Mouse (Mus musculus): ENCODE measurements at regions not wholly inside any gene's neighbourhood (a gene's known extent, or its start where the extent isn't known, plus 50 kb on each side); places are given as distances from the start of the nearest gene placed in this dataset.
A peak's percentile ranks its signal among the peaks of the same experiment; 100 is the strongest.

DNA sequence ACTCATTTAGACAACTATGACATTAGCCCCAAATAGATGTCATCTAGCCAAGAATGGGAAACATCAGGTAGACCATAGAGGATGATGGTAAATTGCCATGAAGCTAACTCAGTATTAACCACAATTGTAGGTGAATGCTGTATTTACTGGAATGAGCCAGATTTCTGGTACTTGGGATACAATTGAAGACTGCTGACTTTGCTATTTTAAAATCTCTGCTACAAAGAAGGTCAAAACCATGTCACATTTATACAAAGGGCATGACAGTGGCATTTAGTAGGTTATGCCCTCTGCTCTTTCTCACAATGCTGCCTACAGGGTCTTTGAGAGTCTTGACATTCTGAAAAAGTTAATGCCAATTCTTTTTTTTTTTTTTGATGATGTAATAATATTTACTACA lies 178.8 kb upstream of the 4930583I09Rik start:
- DNase-seq: no peak

- DNase-seq: no peak
Measured at GRCm38 (mm10) chr17:65000626-65001135, 164.8 kb upstream of the 4930583I09Rik start.

DNA sequence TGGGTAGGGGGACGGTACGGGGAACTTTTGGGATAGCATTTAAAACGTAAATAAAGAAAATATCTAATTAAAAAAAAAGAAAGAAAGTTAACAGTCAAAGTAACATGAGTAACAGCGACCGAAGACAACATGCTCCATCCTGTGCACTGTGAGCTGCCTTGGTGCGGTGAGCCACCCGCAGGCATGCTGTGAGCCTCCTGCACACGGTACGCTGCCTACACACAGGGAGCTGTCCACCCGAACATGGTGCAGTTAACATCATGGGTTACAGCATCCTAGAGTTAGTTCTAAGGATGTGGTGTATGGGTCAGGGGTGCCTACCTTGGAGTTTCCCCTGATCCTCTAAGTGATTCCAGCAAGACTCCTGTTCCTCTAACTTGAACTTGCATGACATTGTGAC lies 158.6 kb upstream of the 4930583I09Rik start:
- DNase-seq: no peak

GRCm38 (mm10) chr17:64991262-64991661 lies 155.4 kb upstream of the 4930583I09Rik start:
- DNase-seq: no peak

GRCm38 (mm10) chr17:64984276-64985011 lies 148.6 kb upstream of the 4930583I09Rik start:
- no peak for DNase-seq

DNA sequence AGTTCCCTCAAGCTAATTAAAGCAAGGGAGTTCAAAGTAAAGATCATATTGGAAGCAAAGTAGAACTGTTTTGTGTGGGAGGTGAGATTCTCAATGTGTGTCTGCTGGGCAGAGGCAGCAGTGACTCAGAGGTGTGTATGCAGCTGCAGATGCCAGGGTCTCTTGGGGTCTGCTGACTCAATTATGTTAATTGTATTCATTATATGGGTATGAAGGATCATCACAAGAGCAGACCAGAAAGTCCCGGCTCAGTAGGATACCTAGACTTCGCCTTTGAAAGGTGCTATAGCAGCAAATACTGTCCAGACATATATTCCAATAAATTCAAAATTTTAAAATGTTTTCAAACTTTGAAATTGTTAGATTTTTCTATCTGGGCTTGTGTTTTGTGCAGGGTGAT lies 147.6 kb upstream of the 4930583I09Rik start:
- DNase-seq: no peak

DNA sequence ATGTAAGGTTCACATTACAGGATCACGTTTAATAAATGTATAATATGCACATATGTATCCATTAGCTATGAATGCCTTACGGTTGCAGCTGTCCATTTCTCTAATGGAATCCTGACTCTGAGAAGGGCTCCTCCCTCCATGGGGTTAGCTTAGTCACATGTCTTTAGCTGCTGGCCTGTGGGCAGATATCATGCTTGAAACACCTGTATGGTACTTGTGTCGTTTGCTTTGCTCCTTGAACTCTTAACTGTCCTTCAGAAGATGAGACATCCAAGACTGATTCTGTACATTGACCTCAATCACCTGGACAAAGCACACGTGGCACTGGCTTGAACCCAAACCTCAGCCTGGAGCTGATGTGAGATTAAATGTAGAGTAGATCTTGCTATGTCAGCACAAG lies 128.3 kb upstream of the 4930583I09Rik start:
- no peak for DNase-seq

- DNase-seq: no peak
Measured at GRCm38 (mm10) chr17:64961887-64962286, 126.0 kb upstream of the 4930583I09Rik start.

DNA sequence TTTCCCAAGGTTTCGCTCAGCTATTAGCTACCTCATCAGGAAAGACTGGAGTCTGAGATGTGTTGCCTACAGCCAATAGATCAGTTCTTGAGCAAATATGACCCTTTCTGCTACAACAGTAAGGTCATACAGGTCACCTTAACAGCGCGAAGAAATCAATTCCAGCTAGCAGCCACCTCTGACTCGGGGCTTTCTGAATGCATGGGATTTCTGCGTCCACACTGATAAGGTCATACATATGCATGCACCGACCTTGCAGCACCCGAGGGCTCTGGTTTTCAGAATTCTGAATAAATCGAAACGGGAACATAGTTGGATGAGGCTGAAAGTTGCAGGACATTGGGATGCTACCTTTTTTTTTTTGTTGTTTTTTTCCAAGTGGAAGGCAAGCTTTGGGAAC lies 121.6 kb upstream of the 4930583I09Rik start:
- DNase-seq: no peak

DNA sequence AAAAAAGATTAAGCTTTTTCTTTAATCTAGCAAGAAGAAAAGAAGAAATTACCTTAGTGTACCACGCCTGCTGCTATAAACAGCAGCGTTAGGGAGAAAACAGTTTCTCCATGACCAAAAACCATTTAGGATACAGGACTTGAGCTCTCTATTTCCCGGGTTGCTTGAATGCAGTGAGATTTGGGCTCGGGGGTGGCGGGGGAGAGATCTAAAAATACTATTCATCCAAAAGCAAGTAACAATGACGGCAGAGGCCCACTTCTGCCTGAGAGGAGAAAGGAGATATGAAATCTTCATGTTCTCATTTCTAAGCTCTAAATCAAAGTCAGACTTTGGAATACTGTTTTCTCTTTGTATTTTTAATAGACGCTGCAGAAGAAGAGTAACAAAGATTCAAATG lies 120.6 kb upstream of the 4930583I09Rik start:
- no peak for DNase-seq

DNA sequence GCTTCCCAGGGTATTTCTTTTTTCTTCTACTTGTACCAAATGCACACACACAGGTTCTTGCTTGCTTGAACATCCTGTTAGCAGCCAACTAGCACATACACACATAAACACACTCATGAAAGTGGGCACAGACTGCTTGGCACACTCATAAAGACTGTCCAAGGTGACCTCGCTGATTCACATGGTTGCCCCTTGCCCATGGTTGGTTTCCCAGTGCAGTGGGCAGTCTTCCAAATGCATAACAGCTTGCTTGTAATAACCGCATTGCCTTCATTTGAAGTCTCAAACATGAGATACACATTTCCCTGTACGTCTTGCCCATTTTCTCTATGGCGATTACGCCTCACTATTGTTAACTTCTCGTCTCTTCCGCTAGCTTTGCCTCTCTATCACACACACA lies 117.4 kb upstream of the 4930583I09Rik start:
- DNase-seq: no peak

GRCm38 (mm10) chr17:64951625-64951940 lies 115.7 kb upstream of the 4930583I09Rik start:
- DNase-seq: peak; percentile 19 to 24

GRCm38 (mm10) chr17:64950802-64951624 lies 115.1 kb upstream of the 4930583I09Rik start:
- DNase-seq: no peak

GRCm38 (mm10) chr17:64943213-64943612 lies 107.3 kb upstream of the 4930583I09Rik start:
- DNase-seq: no peak

DNA sequence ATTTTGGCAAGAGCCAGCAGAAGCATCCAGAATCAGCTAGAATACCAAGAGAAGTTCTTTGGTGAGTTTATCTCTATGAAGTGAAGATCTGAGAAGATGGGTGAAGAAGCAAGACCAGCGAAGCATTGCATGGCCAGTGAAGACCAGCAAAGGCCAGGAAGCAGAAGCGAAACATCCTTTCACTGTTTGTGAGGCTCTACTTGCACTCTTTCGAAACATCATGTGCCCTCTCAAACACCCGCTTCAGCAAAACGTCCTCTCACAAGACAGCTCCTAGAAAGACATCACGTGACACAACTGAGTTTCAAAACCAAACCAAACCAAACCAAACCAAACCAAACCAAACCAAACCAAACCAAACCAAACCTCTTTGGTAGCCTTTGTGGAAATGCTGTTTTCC lies 105.7 kb upstream of the 4930583I09Rik start:
- DNase-seq: no peak

GRCm38 (mm10) chr17:64935683-64936082 lies 99.8 kb upstream of the 4930583I09Rik start:
- DNase-seq: no peak

DNA sequence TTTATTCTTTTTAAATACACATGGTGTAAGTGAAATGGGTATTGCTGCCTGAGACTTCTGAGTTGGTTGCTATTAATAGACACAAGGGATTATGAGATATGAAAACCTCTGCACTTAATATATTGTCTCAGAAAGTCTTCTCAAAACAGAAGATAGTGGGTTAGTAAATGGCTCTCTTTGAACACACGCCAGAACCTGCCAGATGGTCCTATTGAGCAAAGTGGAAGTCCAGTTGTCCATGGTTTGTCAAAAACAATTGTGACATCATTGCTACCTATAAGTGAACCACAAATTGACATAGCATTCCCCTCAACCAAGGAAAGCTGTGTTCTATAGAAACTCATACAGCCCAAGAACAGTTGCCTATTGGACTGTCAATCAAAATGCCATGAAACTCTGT lies 98.5 kb upstream of the 4930583I09Rik start:
- peak; percentile 18 to 21 for DNase-seq

- DNase-seq: no peak
Measured at GRCm38 (mm10) chr17:64930816-64931428, 95.1 kb upstream of the 4930583I09Rik start.

DNA sequence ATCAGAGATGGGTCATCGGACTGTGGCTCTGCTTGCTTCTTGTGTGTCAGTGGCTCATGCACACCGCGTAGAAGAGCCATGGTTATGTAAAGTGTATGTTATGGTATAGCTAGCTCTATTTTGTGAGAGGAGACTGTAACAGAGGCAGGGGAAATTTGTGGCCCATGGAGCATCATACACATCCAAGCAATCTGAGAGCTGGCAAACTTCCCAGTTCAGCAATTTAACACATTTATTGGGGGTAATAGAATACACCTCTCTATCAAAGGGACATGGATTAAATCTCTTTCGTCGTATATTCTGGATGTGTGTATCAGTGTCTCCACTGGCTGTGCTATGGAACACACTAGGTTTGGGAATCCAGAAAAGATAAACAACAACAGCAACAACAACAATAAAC lies 87.9 kb upstream of the 4930583I09Rik start:
- DNase-seq: no peak

- no peak for DNase-seq
Measured at GRCm38 (mm10) chr17:64922235-64922634, 86.4 kb upstream of the 4930583I09Rik start.

DNA sequence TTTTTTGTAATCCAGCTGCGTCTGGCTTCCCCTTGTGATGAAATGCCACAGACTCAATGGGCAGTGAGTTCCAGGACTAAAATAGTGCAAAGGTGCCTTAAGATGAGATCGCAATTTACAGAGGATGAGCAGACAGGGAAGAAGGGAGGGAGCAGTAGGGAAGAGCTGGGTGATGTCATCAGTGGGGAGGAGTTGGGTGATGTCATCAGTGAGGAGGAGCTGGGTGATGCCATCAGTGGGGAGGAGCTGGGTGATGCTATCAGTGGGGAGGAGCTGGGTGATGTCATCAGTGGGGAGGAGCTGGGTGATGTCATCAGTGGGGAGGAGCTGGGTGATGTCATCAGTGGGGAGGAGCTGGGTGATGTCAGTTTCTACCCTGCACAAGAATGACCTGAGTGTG lies 84.4 kb upstream of the 4930583I09Rik start:
- no peak for DNase-seq

GRCm38 (mm10) chr17:64917830-64918229 lies 82.0 kb upstream of the 4930583I09Rik start:
- DNase-seq: no peak

DNA sequence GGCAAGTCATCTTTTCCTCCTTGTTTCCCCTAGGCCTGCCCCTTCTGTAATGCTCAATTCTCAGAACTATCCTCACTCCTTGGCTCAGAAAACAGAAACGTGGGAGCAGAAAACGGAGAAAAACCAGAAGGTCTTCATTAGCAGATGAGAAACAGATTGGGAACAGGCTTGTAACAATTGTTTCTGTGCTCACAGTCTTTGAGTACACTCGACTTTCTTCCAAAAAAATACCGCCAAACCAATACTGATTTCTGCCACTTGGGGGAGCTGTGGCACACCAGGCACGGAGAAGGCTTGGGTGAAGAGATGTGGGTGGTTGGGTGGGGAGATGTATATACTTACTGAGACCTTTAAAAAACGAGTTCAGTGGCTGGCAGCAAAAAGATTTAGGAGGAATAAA lies 80.8 kb upstream of the 4930583I09Rik start:
- no peak for DNase-seq

DNA sequence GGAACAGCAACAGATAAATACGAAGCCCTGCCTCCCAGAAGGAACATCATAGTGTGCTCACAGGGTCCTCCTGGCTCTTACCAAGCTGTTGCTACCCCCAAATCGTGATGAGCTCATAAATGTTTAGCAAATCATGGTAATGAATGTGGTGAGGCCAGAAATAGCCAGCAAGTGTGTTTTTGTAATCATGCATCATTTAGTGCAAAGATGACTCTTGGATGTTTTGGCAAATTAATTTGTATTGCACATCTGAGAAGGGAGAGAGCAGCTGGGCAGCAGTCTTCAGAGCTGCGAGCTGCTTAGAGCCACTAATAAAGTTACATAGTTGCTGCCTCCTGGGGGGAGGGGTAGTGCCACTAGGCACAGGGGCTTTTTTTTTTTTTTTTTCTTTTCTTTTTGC lies 79.8 kb upstream of the 4930583I09Rik start:
- DNase-seq: no peak
